Mouse (Mus musculus) G1E (cell line): Measurements from ENCODE around the gene Alkbh7.

ENCODE experiments used
- CTCF ChIP-seq: IDR thresholded peaks from 2 replicates; pipeline ENCODE4 v1.5.1; 2012; ENCODE audit warnings: low read depth, low read length, inconsistent platforms, mixed read lengths
- GATA1 ChIP-seq: IDR thresholded peaks from 2 replicates; pipeline ENCODE4 v1.6.1; 2012; ENCODE audit warnings: borderline replicate concordance, low read length, inconsistent platforms, mixed read lengths
- GATA2 ChIP-seq: IDR thresholded peaks from 2 replicates; pipeline ENCODE4 v1.6.1; 2012; ENCODE audit warnings: low read depth, low read length, inconsistent platforms, borderline replicate concordance
- TAL1 ChIP-seq: conservative IDR thresholded peaks from 2 replicates; pipeline ENCODE4 v1.6.1; 2012; ENCODE audit warnings: low read depth, low read length, inconsistent platforms, mixed read lengths

- no peak for TF ChIP-seq CTCF
- TF ChIP-seq TAL1: no peak
- no peak for TF ChIP-seq GATA2
- TF ChIP-seq GATA1: no peak
Observed at GRCm38 (mm10) chr17:57012245-57012795, 15.2 kb downstream of the Alkbh7 start.
